Mouse (Mus musculus) intestine, embryonic 14.5 days (tissue): ENCODE measurements around the gene Olfr521. TPM values are rescaled to one million over a fixed set of nuclear protein-coding genes. Genes with fewer than 3 reads are reported as not detected.
"Not testable (repeated sequence)": the region's sequence is repeated elsewhere in the genome, so short reads cannot be mapped to it uniquely, and the experiment has no call there.

Experiments used
- ATAC-seq: fragments of 200-750 bp; cut with Nextera tagmentation; replicated peaks from 2 replicates; pipeline ENCODE4 v1.8.0; 2017; ENCODE audit warnings: low read depth, moderate number of reproducible peaks, moderate TSS enrichment, moderate library complexity; ENCODE audit not compliant: low FRiP score, low TSS enrichment
- DNase-seq: peaks from one replicate; pipeline ENCODE4 v3.0.0-alpha.2; 2018; ENCODE audit warnings: low spot score
- H3K27ac ChIP-seq: fragments of 300-500 bp; sonication (generic); 2 replicates; pipeline ENCODE4 v1.5.1; 2014; ENCODE audit warnings: low read depth, mild to moderate bottlenecking, control low read depth
- H3K27me3 ChIP-seq: fragments of 300-500 bp; sonication (generic); replicated peaks from 2 replicates; pipeline ENCODE4 v1.6.1; 2014; ENCODE audit warnings: low read length, control low read depth; ENCODE audit not compliant: control insufficient read depth, insufficient read depth
- H3K36me3 ChIP-seq: fragments of 300-500 bp; sonication (generic); 2 replicates; pipeline ENCODE4 v1.6.1; 2014; ENCODE audit warnings: low read length, control low read depth; ENCODE audit not compliant: control insufficient read depth, insufficient read depth
- H3K4me1 ChIP-seq: fragments of 300-500 bp; sonication (generic); replicated peaks from 2 replicates; pipeline ENCODE4 v1.6.1; 2014; ENCODE audit warnings: low read length, control low read depth, mixed read lengths; ENCODE audit not compliant: control insufficient read depth, insufficient read depth
- H3K4me2 ChIP-seq: fragments of 300-500 bp; sonication (generic); 2 replicates; pipeline ENCODE4 v1.6.1; 2014; ENCODE audit warnings: low read length
- H3K4me3 ChIP-seq: fragments of 300-500 bp; sonication (generic); 2 replicates; pipeline ENCODE4 v1.5.1; 2014; ENCODE audit warnings: low read depth, low read length, control low read depth, mixed read lengths
- H3K9ac ChIP-seq: fragments of 300-500 bp; sonication (generic); 2 replicates; pipeline ENCODE4 v1.6.1; 2014; ENCODE audit warnings: mild to moderate bottlenecking, low read length
- H3K9me3 ChIP-seq: fragments of 300-500 bp; sonication (generic); 2 replicates; pipeline ENCODE4 v1.6.1; 2016; ENCODE audit warnings: low read length, control low read depth; ENCODE audit not compliant: control insufficient read depth
- WGBS: fragments of 180-500 bp; shearing (Covaris S2); extraction: QIAGEN DNeasy Blood & Tissue Kit; methylation state at CpG from one replicate; pipeline ENCODE4 v1.1.7; 2014; 5-methylcytosine and 5-hydroxymethylcytosine counted together
- polyA plus RNA-seq: library from polyadenylated mRNA; unstranded; fragments of >200 nt; fragmentation: Nextera tagmentation; extraction: Ambion mirVana; gene quantifications from 2 replicates; pipeline ENCODE4 v1.2.1, GENCODE M21; 2014

Gene Olfr521
- polyA plus RNA-seq, 1 experiment from 2014 or later: not detected

GRCm38 (mm10) chr7:99797911-99798647 is 34.8 kb downstream of the Olfr521 start:
- Histone ChIP-seq H3K4me1 (peaks cover 6% of the 10 kb centered on the region; the same call in 1 of the 2 replicates), H3K9ac (no peak overlapping the region), H3K27me3 (no peaks in the 10 kb centered on the region), H3K9me3 (no peaks in the 10 kb centered on the region), H3K27ac (no peak overlapping the region), H3K4me2 (no peak overlapping the region), H3K4me3 (no peak overlapping the region), H3K36me3 (no peaks in the 10 kb centered on the region)
- no peak for DNase-seq
- 0 out of 2 replicates have a peak, but pooled peaks have one; percentile 60 for ATAC-seq
- 32% methylated on average over 6 of the region's 6 CpGs for WGBS

DNA sequence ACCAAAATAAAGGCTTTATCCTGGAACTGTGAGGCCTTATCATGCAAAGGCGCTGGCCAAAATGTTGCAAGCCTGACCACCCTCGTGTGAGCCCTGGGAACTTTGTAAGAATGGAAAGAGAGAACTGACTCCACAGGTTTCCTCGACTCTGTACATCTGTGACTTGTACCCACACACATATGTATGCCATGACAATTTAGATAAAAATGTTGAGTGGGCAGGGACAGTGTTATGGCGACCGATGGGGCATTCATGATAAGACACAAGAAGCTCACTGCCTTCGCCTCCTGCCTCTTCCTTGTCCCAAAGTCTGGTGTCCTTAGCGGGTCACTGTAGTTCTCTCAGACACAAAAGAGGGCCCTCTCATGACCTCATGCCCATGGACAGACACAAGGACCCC is 35.8 kb downstream of the Olfr521 start:
- no peaks in the 10 kb centered on the region for H3K27me3 ChIP-seq
- no peak overlapping the region for H3K4me2 ChIP-seq
- DNase-seq (no peak), ATAC-seq (no peak)
- no peaks in the 10 kb centered on the region for H3K36me3 ChIP-seq
- H3K27ac ChIP-seq: no peak overlapping the region
- H3K4me1 ChIP-seq: peaks cover 6% of the 10 kb centered on the region; the same call in 1 of the 2 replicates
- H3K4me3 ChIP-seq: no peak overlapping the region
- WGBS: 81% methylated on average over 7 of the region's 7 CpGs
- H3K9me3 ChIP-seq: no peaks in the 10 kb centered on the region
- no peak overlapping the region for H3K9ac ChIP-seq

- Histone ChIP-seq H3K4me1 (no peaks in the 10 kb centered on the region), H3K9me3 (no peaks in the 10 kb centered on the region), H3K4me2 (no peak overlapping the region), H3K4me3 (no peak overlapping the region), H3K27me3 (no peaks in the 10 kb centered on the region), H3K27ac (no peak overlapping the region), H3K9ac (no peak overlapping the region), H3K36me3 (no peaks in the 10 kb centered on the region)
- no peak for ATAC-seq
- no peak for DNase-seq
- WGBS: 66% methylated on average over 8 of the region's 8 CpGs
Measured at GRCm38 (mm10) chr7:99803535-99803934, 40.2 kb downstream of the Olfr521 start.

DNA sequence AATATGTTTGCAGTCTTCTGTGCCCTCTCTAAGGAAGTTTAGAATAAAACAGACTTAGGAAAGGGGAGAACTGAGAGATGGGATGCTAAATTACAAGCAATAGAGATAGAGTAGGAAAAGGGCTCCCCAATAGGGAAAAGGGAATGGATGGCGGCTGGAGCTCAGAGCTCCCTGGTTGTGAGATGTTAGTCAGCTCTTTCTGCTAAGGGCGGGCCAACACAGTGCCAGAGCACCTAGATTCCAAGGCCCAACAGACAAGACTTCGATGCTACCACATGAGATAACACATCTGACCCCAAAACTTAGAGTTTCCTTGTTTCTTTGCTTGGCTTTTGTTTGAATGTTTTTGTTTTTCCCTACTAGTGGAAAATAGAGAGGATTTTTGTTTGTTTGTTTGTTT is 40.7 kb downstream of the Olfr521 start:
- not testable (repeated sequence) for H3K4me3 ChIP-seq, H3K4me1 ChIP-seq, ATAC-seq, H3K27me3 ChIP-seq, DNase-seq, H3K9ac ChIP-seq, H3K4me2 ChIP-seq, H3K9me3 ChIP-seq, H3K27ac ChIP-seq, H3K36me3 ChIP-seq
- 85% methylated on average over 3 of the region's 3 CpGs for WGBS

GRCm38 (mm10) chr7:99805340-99805739 is 42.0 kb downstream of the Olfr521 start:
- no peak for ATAC-seq
- DNase-seq: no peak
- H3K4me1 ChIP-seq: no peaks in the 10 kb centered on the region
- H3K4me2 ChIP-seq: no peak overlapping the region
- H3K9me3 ChIP-seq: no peaks in the 10 kb centered on the region
- H3K27me3 ChIP-seq: no peaks in the 10 kb centered on the region
- H3K4me3 ChIP-seq: no peak overlapping the region
- no peak overlapping the region for H3K9ac ChIP-seq
- WGBS: 90% methylated on average over 1 of the region's 1 CpGs
- H3K36me3 ChIP-seq: no peaks in the 10 kb centered on the region
- no peak overlapping the region for H3K27ac ChIP-seq

DNA sequence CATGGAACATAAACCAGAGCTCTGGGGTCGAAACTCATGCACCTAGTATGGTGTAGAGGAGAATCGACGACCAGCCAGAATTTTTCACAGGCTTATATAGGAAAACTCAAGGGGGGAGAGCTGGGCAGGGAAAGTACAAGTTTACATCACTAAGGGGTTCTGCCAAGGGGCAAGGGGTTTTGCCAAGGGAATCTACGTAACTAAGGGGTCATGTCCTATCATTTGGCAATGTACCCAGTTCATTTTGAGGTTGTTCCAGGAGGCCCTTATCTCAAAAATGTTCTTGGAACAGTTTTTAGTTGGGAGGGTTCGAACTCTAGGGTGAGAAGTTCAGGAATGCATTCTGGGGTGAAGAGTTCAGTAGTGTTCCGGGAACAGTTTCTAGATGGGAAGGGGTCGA is 43.7 kb downstream of the Olfr521 start:
- H3K4me3 ChIP-seq, H3K27me3 ChIP-seq, H3K27ac ChIP-seq, H3K9me3 ChIP-seq, ATAC-seq, H3K36me3 ChIP-seq, DNase-seq, H3K4me1 ChIP-seq, H3K9ac ChIP-seq, H3K4me2 ChIP-seq: not testable (repeated sequence)
- 60% methylated on average over 7 of the region's 7 CpGs for WGBS

GRCm38 (mm10) chr7:99810814-99811213 is 47.5 kb downstream of the Olfr521 start:
- H3K4me3 ChIP-seq: no peak overlapping the region
- ATAC-seq: no peak
- no peaks in the 10 kb centered on the region for H3K9me3 ChIP-seq
- no peak overlapping the region for H3K27ac ChIP-seq
- 94% methylated on average over 2 of the region's 2 CpGs for WGBS
- no peaks in the 10 kb centered on the region for H3K4me1 ChIP-seq
- no peak overlapping the region for H3K9ac ChIP-seq
- peaks cover 8% of the 10 kb centered on the region; the same call in 1 of the 2 replicates for H3K36me3 ChIP-seq
- DNase-seq: no peak
- H3K27me3 ChIP-seq: no peaks in the 10 kb centered on the region
- no peak overlapping the region for H3K4me2 ChIP-seq

GRCm38 (mm10) chr7:99811661-99812060 is 48.4 kb downstream of the Olfr521 start:
- WGBS: 72% methylated on average over 4 of the region's 4 CpGs
- H3K4me2 ChIP-seq: no peak overlapping the region
- no peaks in the 10 kb centered on the region for H3K27me3 ChIP-seq
- no peak overlapping the region for H3K27ac ChIP-seq
- ATAC-seq (no peak), DNase-seq (no peak)
- H3K9me3 ChIP-seq: no peaks in the 10 kb centered on the region
- H3K9ac ChIP-seq: no peak overlapping the region
- H3K36me3 ChIP-seq: peaks cover 8% of the 10 kb centered on the region; the same call in 1 of the 2 replicates
- H3K4me1 ChIP-seq: no peaks in the 10 kb centered on the region
- no peak overlapping the region for H3K4me3 ChIP-seq

DNA sequence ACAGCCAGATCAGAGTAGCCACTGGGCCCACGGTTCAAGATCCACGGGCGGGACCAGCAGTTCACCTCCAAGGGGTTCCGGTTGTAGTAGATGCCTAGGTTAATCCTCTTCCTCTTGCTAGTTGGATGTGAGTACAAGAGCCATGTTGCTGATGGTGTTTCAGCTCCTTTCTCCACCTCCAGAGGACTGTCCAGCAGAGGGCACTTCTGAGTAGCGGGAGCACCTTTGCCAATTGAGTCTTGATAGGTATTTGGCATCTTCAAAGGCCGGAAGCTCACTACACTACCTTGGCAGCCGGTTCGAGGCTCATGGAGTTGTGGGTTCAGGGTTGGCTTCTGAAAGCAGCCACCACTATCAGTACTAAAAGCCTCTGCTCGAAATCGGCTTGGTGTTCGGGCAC is 50.1 kb downstream of the Olfr521 start:
- 93% methylated on average over 11 of the region's 11 CpGs for WGBS
- Histone ChIP-seq H3K27ac (no peak overlapping the region), H3K4me1 (no peaks in the 10 kb centered on the region), H3K9me3 (no peaks in the 10 kb centered on the region), H3K9ac (no peak overlapping the region), H3K4me2 (no peak overlapping the region), H3K4me3 (no peak overlapping the region), H3K36me3 (peaks cover 8% of the 10 kb centered on the region; the same call in 1 of the 2 replicates), H3K27me3 (no peaks in the 10 kb centered on the region)
- DNase-seq (no peak), ATAC-seq (no peak)
